Mouse (Mus musculus) ES-Bruce4 (cell line): ENCODE measurements around the gene Rxfp3. TPM values are rescaled to one million over a fixed set of nuclear protein-coding genes. Genes with fewer than 3 reads are reported as not detected.

ENCODE experiments used
- H3K27ac ChIP-seq: 2 replicates; pipeline ENCODE4 v1.5.1; 2012; ENCODE audit warnings: low read length, inconsistent platforms; ENCODE audit not compliant: insufficient read depth
- H3K27me3 ChIP-seq: 2 replicates; pipeline ENCODE4 v1.6.1; 2012; ENCODE audit warnings: mild to moderate bottlenecking, low read length, inconsistent platforms; ENCODE audit not compliant: control insufficient read depth, poor library complexity, insufficient read depth, severe bottlenecking
- H3K36me3 ChIP-seq: 2 replicates; pipeline ENCODE4 v1.6.1; 2012; ENCODE audit warnings: inconsistent platforms, mild to moderate bottlenecking, low read length, moderate library complexity; ENCODE audit not compliant: control insufficient read depth, poor library complexity, insufficient read depth, severe bottlenecking
- H3K4me1 ChIP-seq: one replicate; pipeline ENCODE4 v1.8.1; 2011; ENCODE audit warnings: low read length; ENCODE audit not compliant: control insufficient read depth, insufficient read depth
- H3K4me3 ChIP-seq: 2 replicates; pipeline ENCODE4 v1.5.1; 2011; ENCODE audit warnings: low read depth, mild to moderate bottlenecking, low read length
- H3K9ac ChIP-seq: 2 replicates; pipeline ENCODE4 v1.6.1; 2012; ENCODE audit warnings: low read depth, mild to moderate bottlenecking, inconsistent platforms; ENCODE audit not compliant: poor library complexity, severe bottlenecking
- H3K9me3 ChIP-seq: replicated peaks from 2 replicates; pipeline ENCODE4 v1.6.1; 2012; ENCODE audit warnings: mild to moderate bottlenecking, low read length, inconsistent platforms; ENCODE audit not compliant: control insufficient read depth, poor library complexity, insufficient read depth, severe bottlenecking
- CTCF ChIP-seq: IDR thresholded peaks from one replicate; pipeline ENCODE4 v1.8.1; 2011; ENCODE audit warnings: low read depth, low read length
- EP300 ChIP-seq: IDR thresholded peaks from 2 replicates; pipeline ENCODE4 v1.6.1; 2011; ENCODE audit warnings: low read depth, low read length; ENCODE audit not compliant: insufficient read depth
- POLR2A ChIP-seq: IDR thresholded peaks from one replicate; pipeline ENCODE4 v1.8.1; 2011; ENCODE audit warnings: low read length; ENCODE audit not compliant: insufficient read depth
- polyA plus RNA-seq: library from polyadenylated mRNA; stranded (reverse); fragments of >200 nt; gene quantifications from 2 replicates; pipeline ENCODE4 v1.2.4, GENCODE M21; 2011; ENCODE audit warnings: low read depth; ENCODE audit not compliant: missing spikeins, insufficient read depth, insufficient read length

Rxfp3 gene
- polyA plus RNA-seq, 1 experiment: not detected

- Histone ChIP-seq H3K36me3 (no peaks in the 10 kb centered on the region), H3K9ac (no peak overlapping the region), H3K9me3 (no peaks in the 10 kb centered on the region), H3K4me1 (no peaks in the 10 kb centered on the region), H3K27ac (no peak overlapping the region), H3K4me3 (no peak overlapping the region), H3K27me3 (no peaks in the 10 kb centered on the region)
- TF ChIP-seq CTCF (no peak), EP300 (no peak)
These were observed 30.1 kb upstream of the Rxfp3 start for GRCm38 (mm10) chr15:11067891-11068290.

- no peaks in the 10 kb centered on the region for H3K9me3 ChIP-seq
- H3K27ac ChIP-seq: no peak overlapping the region
- no peaks in the 10 kb centered on the region for H3K36me3 ChIP-seq
- H3K4me1 ChIP-seq: no peaks in the 10 kb centered on the region
- H3K9ac ChIP-seq: no peak overlapping the region
- no peak for TF ChIP-seq POLR2A
- no peak for TF ChIP-seq CTCF
- TF ChIP-seq EP300: no peak
- H3K4me3 ChIP-seq: no peak overlapping the region
- H3K27me3 ChIP-seq: no peaks in the 10 kb centered on the region
These were observed 28.5 kb upstream of the Rxfp3 start for GRCm38 (mm10) chr15:11066299-11066698.

- H3K27ac ChIP-seq: no peak overlapping the region
- no peaks in the 10 kb centered on the region for H3K4me1 ChIP-seq
- H3K36me3 ChIP-seq: no peaks in the 10 kb centered on the region
- no peaks in the 10 kb centered on the region for H3K27me3 ChIP-seq
- H3K9ac ChIP-seq: no peak overlapping the region
- H3K9me3 ChIP-seq: no peaks in the 10 kb centered on the region
- H3K4me3 ChIP-seq: no peak overlapping the region
- no peak for TF ChIP-seq EP300
- TF ChIP-seq POLR2A: no peak
- TF ChIP-seq CTCF: no peak
These were observed 27.9 kb upstream of the Rxfp3 start for GRCm38 (mm10) chr15:11065528-11066171.

- no peaks in the 10 kb centered on the region for H3K4me1 ChIP-seq
- TF ChIP-seq POLR2A (no peak), CTCF (no peak), EP300 (no peak)
These were observed 27.0 kb upstream of the Rxfp3 start, which contains the start of gene Adamts12 for GRCm38 (mm10) chr15:11064558-11065411. TSS of gene Adamts12 (plus strand) at chr15:11064790.

GRCm38 (mm10) chr15:11064160-11064557 lies 26.4 kb upstream of the Rxfp3 start:
- TF ChIP-seq CTCF: no peak
- TF ChIP-seq EP300: no peak
- no peak for TF ChIP-seq POLR2A
- no peak overlapping the region for H3K9ac ChIP-seq
- no peaks in the 10 kb centered on the region for H3K4me1 ChIP-seq
- no peaks in the 10 kb centered on the region for H3K9me3 ChIP-seq
- no peaks in the 10 kb centered on the region for H3K36me3 ChIP-seq
- H3K27ac ChIP-seq: no peak overlapping the region
- H3K4me3 ChIP-seq: no peak overlapping the region
- no peaks in the 10 kb centered on the region for H3K27me3 ChIP-seq

More at GRCm38 (mm10) chr15:11064558-11065411, 27.0 kb upstream of the Rxfp3 start, which contains the start of gene Adamts12:
- Histone ChIP-seq H3K27me3 (no peaks in the 10 kb centered on the region), H3K4me3 (no peak within 1 kb of the TSS), H3K27ac (no peak within 1 kb of the TSS), H3K9ac (no peak within 1 kb of the TSS), H3K36me3 (no peaks in the 10 kb centered on the region), H3K9me3 (no peaks in the 10 kb centered on the region)

- no peak for TF ChIP-seq POLR2A
- no peak for TF ChIP-seq EP300
- no peak for TF ChIP-seq CTCF
- no peak overlapping the region for H3K27ac ChIP-seq
- H3K4me3 ChIP-seq: no peak overlapping the region
- no peaks in the 10 kb centered on the region for H3K9me3 ChIP-seq
- no peaks in the 10 kb centered on the region for H3K27me3 ChIP-seq
- H3K9ac ChIP-seq: no peak overlapping the region
- no peaks in the 10 kb centered on the region for H3K36me3 ChIP-seq
- no peaks in the 10 kb centered on the region for H3K4me1 ChIP-seq
These were observed 25.1 kb upstream of the Rxfp3 start for GRCm38 (mm10) chr15:11062903-11063302.
